Mouse (Mus musculus) lung, postnatal 10 days (tissue): ENCODE measurements around the gene Lyrm7.
"Not testable (repeated sequence)": the region's sequence is repeated elsewhere in the genome, so short reads cannot be mapped to it uniquely, and the experiment has no call there.

Experiments
- DNase-seq: peaks from one replicate; pipeline ENCODE4 v3.0.0; 2021

Gene Lyrm7

DNA sequence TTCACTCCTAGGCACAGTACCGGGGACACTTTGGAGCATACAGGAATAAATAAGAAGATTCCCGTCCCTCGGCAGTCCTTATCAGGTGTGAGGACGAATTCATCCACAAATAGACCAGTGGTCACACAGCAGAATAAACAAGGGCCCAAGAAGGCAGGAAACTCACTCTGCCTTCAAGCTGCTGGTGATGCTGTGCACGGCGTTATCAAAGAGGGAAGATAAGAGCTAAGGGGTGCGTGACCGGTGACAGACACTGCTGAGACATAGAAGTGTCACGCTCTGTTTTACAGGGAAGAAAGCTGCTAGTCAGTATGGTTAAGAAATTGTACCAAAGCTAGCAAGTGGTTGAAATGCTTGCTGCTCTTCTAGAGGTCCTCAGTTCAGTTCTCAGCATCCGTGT lies 19.2 kb upstream of the Lyrm7 start:
- DNase-seq = no peak

- DNase-seq = peak; percentile 87
Measured at GRCm38 (mm10) chr11:54879434-54879833, 18.7 kb upstream of the Lyrm7 start.

DNA sequence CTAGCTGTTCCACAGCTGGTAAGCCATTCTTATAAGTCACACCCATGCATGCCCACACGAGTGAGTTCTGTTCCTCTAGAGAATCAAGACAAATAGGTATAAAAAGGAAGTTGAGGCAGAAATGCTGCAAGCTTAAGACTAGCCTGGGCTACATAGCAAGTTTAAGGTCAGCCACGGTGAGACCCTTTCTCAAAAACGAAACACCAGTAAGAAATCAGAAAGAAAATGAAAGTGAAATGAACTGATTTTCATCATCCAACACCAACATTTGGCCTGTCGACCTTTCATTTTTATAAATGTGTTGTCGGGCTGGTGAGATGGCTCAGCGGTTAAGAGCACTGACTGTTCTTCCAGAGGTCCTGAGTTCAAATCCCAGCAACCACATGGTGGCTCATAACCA lies 18.2 kb upstream of the Lyrm7 start:
- DNase-seq = no peak

GRCm38 (mm10) chr11:54876031-54876430 lies 15.3 kb upstream of the Lyrm7 start:
- no peak for DNase-seq

DNA sequence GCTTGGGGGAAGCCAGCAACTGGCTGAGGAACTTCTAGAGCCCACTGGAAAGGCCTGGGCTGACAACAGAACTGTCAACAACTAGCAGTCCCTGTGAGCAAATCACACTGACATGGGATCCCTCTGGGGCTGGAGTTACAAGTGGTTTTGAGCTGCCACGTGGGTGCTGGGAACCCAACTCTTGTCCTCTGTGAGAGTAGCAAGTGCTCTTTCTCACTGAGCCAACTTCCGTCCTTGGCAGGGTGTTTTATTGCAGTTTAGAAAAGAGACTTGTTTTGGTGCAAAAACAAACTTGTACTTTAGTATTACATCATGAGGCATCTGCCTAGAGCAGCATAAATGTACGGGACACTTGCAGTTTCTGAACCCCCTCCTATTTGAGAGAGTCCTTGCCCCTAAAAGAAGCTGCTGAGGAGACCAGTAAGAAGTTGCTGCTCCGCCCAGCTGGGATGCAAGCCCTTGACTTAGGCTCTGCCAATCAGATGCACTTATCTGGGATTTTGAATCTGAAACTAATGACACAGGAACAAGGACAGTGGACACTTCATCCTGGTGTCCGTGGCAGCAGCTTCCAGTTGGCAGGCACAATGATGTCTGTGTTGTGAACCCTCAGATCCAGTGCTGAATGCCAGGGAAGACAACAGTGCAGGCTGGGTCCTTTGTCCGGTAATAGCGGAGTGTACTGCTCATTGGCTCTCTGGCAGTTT lies 11.3 kb upstream of the Lyrm7 start:
- DNase-seq = no peak

- no peak for DNase-seq
Measured at GRCm38 (mm10) chr11:54869318-54869717, 8.6 kb upstream of the Lyrm7 start.

DNA sequence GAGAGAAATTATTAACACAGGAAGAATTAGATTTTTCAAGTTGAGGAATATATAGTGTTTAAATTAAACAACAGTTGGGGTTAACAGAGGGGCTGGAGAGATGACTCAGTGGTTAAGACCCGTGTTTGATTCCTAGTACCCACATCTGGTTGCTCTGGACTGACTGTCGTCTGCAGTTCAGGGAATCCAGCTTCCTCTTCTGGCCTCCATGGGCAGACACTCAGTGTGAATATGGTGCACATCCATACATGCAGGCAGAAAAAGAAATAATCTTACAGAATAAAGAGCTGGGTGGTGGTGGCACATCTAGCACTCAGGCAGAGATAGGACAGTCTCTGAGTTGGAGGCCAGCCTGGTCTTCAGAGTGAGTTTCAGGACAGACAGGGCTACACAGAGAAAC lies 7.7 kb upstream of the Lyrm7 start:
- no peak for DNase-seq

DNA sequence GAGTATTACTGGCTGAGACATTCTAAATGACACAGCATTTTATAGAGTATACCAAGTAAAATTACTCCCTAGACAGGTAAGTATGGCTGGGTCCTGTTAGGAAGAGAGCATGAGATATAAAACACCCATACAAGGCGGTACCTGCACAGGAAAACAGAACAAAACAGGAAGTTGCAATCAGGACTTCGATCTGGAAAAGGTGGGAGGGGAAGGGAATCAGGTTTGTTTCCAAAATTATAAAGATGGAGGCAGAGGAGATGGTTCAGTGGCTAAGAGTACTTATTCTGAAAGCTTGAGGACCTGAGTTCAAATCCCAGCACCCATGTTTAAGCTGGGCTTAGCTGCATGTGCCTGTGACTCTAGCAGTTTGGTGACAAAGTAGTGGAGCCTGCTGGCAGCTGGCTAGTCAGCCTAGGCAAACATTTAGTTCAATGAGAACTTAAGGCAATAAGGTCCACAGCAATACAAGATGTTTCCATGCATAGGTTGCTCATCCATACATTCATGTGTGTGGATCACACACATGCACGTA lies 7.3 kb upstream of the Lyrm7 start:
- no peak for DNase-seq

DNA sequence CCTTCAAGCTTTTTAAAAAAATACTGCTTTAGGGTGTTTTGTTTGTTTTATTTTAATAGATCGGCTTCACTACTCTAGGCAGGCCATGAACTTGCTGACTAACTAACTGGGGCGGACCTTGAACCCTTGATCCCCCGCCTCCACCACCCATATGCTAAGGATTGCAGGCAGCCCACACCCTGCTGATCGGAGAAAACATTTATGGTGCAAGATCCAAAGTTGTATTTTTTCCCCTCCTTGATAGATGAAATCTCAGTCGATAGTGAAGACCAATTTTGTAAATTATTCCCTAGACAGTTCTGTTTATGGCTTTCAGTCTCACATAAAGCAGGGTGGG lies 6.3 kb upstream of the Lyrm7 start:
- DNase-seq = no peak

DNA sequence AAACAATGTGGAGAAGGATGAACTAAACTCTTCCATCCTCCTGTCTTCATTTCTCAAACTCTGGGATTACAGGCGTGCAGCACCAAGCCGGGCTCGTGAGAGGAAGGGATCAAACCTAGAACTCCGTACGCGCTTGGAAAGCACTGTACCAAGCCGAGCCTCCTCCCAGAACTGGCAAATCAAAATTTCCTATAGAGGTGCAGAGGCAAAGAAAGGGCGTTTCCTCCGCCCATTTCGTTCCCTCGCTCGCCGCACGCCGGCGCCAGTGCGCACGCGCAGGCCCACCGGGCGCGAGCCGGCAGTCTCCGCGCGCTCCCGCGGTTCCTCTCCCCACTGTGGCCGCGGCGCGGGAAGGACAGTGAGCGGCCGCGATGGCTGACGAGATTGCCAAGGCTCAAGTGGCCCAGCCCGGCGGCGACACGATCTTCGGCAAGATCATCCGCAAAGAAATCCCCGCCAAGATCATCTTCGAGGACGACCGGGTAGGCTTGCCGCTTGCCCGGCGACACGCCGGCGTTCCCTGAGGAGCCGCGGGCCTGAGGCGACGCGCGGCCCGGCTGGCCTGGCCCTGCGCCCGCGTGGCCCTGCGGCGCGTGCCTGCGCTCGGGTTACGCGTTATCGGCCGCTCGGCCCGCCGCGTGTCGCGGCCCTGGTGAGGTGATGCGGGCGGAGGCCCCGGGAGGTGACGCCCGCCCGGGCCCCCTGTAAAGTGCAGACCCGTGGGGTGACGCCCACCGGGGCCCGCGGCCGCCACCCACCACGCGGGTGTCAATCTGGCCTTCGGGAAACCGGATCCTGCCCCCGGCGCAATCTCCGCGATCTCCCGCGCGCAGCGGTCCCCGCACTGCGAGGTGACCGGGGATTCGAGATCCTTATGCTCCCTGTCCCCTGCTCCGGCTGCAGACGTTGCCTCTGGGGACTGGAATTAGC lies 5.7 kb upstream of the Lyrm7 start, which contains the start of gene Hint1:
TSS of gene Hint1 (plus strand) at position 265 of the 930 bp plus-strand sequence.
- peak; percentile 94 for DNase-seq

DNA sequence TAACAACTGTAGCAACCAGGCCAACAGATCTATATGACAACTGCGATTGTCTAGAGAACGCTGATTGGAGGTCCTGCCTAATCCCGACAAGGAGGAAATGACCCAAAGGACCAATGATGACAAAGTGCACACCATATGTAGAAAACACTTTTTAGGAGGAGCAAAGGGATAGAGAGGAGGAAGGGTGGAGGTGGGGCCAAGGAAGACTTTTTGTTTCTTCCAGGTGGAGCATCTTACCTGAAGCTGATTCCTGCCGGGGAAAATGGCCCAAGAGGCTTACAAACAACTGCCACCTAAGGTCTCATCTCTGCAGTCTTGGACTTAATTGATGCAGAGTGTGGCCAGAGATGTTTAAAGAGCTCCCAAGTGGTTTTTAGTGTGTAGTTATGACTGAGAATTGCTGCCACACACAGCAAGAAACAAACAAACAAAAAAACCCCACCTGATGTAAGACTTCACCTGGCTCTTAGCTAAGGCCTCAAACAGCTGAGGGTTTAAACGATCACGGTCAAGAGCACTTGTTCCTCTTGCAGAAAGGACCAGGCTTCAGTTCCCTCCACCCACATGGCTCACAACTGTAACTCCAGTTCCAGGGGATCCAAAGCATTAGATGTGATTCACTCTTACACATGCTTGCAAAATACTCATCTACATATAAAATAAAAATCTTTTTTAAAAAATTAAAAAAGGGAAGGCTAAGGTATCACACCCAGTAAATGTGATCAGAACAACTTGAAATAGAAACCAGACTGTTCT lies 4.8 kb upstream of the Lyrm7 start:
- DNase-seq = no peak

- peak; percentile 77 for DNase-seq
Measured at GRCm38 (mm10) chr11:54862621-54863520, 2.2 kb upstream of the Lyrm7 start.

DNA sequence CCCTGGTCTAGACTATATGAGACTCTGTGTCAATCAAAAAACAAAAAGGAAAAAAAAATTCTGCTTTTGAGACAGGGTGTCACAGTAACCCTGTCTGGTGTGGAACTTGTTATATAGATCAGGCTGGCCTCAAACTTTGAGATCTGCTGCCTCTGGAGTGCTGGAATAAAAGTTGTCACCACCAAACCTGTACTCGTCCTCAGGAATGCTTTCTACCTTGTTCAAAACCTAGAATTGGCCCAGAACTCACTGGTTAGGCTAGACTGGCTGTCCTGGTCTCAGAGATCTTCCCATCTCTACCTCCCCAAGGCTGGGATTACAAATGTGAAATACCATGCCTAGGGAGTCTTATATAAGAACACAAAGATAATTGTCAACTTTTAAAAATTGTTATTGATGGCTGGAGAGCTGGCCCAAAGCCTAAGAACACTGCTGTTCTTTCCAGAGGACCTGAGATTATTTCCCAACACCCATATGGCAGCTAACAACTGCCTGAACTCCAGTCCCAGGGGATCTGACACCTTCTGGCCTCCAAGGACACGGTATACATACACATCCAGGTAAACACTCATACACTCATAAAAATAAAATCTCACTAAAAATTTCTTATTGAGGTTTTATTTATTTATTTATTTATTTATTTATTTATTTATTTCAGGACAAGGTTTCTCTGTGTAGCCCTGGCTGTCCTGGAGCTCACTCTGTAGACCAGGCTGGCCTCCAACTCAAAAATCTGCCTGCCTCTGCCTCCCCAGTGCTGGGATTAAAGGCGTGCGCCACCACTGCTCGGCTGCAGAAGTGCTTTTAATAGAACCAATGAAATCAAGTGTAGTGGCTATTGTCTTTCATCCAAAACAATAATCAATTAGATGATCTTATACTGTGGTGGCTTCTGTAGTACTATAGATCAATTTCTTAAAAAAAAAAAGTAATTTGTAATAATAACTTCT lies 1.0 kb upstream of the Lyrm7 start:
- no peak for DNase-seq

DNA sequence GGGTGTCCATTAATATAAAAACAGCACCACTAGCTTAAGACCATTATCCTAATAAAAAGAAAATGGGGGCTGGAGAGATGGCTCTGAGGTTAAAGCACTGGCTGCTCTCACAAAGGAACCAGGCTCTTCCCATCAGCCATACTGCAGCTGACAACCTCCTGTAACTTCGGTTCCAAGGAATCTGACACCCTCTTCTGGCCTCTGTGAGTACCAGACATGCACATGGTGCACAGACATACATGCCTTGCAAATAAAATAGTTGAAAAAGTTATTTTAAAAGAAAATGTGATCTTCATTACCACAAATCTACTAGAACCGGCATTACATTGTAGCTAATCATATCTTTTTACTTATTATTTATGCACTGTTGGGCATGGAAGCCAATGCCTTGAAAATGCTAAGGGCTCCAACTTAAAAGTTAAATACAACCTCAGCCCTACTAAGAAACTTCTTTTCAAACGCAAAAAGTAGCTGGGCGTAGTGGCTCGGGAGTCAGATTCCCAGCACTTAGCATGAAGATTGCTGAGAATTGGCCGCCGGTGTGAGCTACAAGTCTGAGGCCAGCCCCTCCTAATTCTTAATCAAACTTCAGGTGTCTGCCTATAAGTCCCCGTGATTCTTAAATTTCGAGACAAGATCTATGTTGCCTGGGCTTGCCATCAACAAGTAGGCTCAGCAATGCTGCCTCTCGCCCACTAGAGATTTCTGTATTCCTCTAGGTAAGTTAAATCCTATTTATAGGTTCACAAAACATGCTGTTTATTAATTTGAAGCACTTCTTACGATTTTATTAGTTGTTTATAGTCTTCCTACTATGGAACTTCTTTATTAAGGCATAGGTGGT lies 1.2 kb downstream of the Lyrm7 start:
- no peak for DNase-seq

- DNase-seq = not testable (repeated sequence)
Measured at GRCm38 (mm10) chr11:54858880-54859279, 1.8 kb downstream of the Lyrm7 start.

GRCm38 (mm10) chr11:54851656-54852055 lies 9.1 kb downstream of the Lyrm7 start:
- no peak for DNase-seq

- no peak for DNase-seq
Measured at GRCm38 (mm10) chr11:54849961-54850758, 10.6 kb downstream of the Lyrm7 start.

- no peak for DNase-seq
Measured at GRCm38 (mm10) chr11:54845470-54846442, 15.0 kb downstream of the Lyrm7 start.
